Mouse (Mus musculus) kidney, postnatal 14 days (tissue): ENCODE data around the gene Cfap73.

Experiments
- DNase-seq: peaks from one replicate; pipeline ENCODE4 v3.0.0; 2022; ENCODE audit warnings: mixed read lengths

Gene Cfap73

GRCm38 (mm10) chr5:120647361-120647760, 13.3 kb upstream of the Cfap73 start:
- DNase-seq, result no peak

- peak; percentile 76 for DNase-seq
These were observed 11.8 kb upstream of the Cfap73 start for GRCm38 (mm10) chr5:120645851-120646250.

GRCm38 (mm10) chr5:120644227-120644626, 10.2 kb upstream of the Cfap73 start:
- no peak for DNase-seq

- DNase-seq, result peak; percentile 62
These were observed 9.5 kb upstream of the Cfap73 start for GRCm38 (mm10) chr5:120643365-120644085.

- DNase-seq, result no peak
These were observed 6.1 kb upstream of the Cfap73 start for GRCm38 (mm10) chr5:120640094-120640493.

DNA sequence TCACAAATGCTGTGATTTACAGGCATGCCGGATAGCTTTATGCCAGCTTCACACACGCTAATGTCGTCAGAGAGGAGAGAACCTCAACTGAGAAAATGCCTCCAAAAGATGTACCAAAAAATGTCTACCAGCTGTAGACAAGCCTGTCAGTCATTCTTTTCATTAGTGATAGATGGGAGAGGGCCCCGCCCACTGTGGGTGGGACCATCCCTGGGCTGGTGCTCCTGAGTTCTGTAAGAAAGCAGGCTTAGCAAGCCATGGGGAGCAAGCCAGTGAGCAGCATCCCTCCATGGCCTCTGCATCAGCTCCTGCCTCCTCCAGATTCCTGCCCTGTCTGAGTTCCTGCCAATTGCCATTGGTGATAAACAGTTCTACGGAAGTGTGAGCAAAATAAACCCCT, 1.6 kb upstream of the Cfap73 start:
- DNase-seq, result no peak

- DNase-seq, result no peak
These were observed 825 bp upstream of the Cfap73 start for GRCm38 (mm10) chr5:120634860-120635259.

- DNase-seq, result no peak
These were observed 2.1 kb downstream of the Cfap73 start for GRCm38 (mm10) chr5:120631892-120632291.

DNA sequence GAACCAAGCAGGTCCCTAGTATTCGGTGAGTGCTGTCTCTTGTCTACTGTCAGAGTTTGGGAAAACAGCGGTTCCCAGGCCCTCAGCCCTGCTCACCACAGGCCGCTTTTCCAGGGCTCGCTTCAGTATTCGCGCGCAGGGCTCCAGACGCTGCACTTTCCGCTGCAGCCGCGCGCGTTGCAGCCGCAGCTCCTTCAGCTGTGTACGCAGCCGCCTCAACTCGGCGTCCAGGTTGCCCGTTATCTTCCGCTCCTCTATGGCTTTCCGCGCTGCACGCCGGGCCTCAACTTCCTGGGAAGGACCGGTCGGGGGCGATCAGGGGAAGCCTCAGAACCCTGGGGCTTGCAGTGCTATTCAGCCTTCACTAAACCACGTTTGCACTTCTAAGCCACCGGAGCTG, 2.9 kb downstream of the Cfap73 start:
- DNase-seq, result no peak

GRCm38 (mm10) chr5:120628624-120629023, 5.4 kb downstream of the Cfap73 start:
- DNase-seq, result peak; percentile 44

DNA sequence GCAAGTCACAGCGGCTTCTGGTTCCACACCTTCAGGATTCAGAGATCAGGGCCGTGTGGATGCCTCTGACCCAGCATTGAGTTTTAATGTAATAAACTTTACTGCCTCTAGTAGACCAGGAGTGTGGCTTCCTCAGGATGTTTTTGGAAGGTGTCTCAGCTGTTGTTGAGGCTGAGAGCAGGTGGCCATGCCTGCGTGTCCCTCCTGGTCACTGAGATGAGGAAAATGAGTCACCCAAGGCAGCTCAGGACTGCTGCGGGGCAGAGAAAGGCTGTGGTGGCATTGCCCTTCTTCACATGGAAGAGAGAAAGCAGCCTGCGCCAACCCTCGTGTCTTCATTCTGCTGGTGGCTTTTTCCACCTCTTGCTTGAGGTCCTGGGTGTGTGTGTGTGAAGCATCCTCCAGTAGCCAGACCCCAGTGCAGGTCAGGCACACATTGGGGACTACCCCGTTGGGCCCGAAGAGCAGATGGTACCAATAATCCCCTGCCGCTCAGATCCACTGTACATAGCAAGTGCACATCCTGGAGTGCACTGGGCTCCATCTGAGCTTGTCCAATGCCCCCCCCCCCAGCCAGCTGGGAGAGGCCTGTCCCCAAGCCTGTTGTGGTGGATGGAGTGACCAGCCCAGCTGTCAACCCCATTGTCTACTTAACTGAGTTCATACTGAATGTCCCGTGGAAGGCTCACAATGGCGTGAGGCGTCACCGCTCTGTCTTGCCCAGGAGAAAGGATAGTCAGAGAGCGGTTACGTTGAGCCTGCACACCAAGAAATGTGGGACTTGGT, 6.3 kb downstream of the Cfap73 start:
- DNase-seq, result no peak

DNA sequence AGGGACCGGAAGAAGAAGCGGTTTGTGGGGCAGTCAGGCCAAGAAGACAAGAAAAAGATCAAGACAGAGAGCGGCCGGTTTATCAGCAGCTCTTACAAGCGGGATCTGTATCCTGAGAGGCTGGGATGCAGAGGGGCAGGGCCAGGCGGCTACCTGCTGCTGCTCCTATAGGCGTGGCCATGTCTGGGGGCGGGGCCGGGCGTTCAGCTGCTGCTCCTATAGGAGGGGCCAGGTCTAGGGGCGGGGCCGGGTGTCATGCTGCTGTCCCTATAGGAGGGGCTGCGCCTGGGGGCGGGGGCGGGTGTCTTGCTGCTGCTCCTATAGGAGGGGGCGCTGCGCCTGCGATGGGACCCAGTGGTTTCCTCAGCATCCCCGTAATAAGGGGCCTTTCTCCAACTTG, 7.6 kb downstream of the Cfap73 start:
- DNase-seq, result no peak

GRCm38 (mm10) chr5:120624427-120624826, 9.6 kb downstream of the Cfap73 start:
- DNase-seq, result no peak

DNA sequence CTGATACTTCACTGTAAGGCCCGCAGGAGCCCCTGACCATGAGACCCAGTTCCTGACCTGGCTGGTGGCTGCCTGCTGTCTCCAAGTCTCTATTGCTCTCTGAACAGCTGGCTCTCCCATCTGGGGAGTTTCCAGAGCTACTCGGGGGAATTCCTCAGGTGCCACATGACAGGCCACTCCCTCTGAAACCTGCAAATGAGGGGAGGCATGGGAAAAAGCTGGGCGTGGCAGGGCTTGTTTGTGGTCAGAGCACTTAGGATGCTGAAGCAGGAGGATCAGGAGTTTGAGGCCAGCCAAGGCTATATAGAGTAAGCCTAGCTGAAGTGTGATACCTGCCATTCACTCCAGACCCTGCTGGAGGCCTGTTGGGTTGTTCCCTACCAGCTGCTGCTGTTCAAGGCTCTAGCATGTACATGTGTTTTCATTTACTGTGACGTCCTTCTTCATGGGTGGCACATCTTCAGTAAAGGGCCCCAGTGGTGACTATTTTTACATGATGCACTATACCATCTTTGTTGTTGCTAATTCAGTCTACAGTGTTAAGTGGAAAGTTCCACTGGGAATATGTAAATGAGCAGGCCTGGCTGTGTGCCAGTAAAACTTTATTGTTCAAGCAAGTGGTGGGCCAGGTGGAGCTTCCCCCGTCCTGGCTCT, 11.7 kb downstream of the Cfap73 start:
- DNase-seq, result peak; percentile 61

DNA sequence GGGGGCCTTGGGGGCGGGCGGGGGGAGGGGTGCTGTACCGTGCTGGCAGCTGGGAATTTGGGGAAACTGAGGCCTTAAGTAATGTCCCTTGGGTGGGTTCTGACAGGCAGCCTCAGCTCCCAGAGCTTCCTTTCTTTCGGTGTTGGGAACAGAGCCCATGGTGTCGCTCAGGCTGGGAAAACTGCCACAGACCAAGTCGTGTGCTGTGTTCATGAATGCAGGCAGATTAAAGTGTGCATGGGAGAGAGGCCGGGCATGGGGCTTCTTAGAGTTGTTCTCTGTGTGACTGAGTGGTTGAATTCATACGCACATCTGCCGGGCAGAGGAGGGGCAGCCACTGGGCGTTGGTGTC, 12.2 kb downstream of the Cfap73 start:
- no peak for DNase-seq

DNA sequence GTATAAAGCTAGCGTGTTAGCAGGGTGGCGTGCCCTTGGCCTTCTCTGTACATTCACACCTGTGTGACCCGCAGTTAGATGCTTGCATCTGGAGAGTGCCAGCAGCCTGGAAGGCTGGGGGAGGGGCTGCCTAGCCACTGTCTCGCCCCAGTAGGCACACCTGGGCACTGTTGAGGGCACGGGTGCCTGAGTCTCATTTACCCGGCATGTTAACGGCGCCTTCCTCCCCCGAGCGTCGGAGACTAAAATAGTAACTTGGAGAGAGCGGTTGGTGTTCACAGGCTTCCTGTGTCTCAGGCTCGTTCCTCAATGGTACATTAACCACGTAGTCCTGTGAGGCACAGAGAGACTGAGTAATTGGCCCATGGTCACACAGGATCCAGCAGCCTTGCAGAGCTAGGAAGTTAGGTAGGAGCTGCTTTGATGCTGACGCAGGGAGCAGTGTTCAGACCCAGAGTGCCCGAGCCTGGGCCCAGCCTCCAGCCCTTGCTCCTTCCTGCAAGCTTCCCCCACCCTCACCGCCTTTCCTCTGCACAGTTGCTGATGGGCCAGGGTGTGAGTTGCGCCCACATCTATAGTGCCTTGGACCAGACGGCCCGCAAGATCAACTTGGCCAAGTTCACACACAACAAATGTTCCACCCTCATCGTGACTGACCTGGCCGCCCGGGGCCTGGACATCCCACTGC, 12.8 kb downstream of the Cfap73 start:
- peak; percentile 66 for DNase-seq

DNA sequence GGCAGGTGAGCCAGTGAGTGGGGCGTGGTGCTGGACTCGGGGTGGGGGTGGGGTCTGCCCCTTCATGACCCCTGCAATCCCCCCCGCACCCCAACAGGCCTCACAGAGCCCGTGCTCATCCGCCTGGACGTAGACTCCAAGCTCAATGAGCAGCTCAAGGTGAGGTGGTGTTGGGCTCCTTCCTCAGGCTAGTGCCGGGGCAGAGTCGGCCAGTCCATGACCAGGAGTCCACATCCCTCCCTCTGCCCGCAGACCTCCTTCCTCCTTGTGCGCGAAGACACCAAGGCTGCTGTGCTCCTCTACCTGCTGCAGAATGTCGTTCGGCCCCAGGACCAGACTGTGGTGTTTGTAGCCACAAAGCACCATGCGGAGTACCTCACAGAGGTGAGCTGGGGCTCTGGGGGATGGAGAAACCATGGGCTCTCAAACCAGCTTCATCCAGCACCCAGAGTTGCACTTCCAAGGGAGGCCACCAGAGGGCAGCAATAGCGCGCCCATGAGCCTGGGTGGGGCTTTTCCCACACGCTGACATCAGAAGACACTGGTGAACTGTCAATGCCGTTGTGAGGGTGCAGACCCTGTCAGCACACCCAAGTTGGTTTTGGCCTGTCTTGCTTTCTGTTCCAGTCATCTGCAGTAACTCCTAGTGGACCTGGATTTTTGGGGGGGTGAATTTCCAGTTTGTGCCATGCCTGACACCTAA, 13.5 kb downstream of the Cfap73 start:
- peak; percentile 81 for DNase-seq

GRCm38 (mm10) chr5:120619201-120619600, 14.8 kb downstream of the Cfap73 start:
- peak; percentile 50 for DNase-seq

DNA sequence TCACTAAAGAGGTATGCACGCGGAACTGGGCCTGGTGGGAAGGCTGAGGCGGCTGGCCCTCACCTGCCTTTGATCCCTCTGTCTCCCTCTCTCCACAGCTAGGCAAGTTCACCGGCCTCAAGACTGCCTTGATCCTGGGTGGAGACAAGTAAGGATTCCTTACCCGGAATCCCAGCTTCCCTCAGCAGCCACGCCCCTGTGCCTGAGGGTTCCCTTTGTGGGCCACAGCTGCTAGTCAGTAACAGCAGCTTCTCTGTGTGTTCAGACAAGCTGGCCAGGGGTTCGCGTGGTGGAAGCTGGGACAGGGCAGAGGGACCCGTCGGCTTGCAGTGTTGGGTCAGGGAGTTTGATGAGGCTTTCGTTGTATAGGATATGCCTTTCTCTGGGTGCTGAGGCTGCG, 15.3 kb downstream of the Cfap73 start:
- DNase-seq, result no peak

GRCm38 (mm10) chr5:120615903-120616302, 18.1 kb downstream of the Cfap73 start:
- no peak for DNase-seq

DNA sequence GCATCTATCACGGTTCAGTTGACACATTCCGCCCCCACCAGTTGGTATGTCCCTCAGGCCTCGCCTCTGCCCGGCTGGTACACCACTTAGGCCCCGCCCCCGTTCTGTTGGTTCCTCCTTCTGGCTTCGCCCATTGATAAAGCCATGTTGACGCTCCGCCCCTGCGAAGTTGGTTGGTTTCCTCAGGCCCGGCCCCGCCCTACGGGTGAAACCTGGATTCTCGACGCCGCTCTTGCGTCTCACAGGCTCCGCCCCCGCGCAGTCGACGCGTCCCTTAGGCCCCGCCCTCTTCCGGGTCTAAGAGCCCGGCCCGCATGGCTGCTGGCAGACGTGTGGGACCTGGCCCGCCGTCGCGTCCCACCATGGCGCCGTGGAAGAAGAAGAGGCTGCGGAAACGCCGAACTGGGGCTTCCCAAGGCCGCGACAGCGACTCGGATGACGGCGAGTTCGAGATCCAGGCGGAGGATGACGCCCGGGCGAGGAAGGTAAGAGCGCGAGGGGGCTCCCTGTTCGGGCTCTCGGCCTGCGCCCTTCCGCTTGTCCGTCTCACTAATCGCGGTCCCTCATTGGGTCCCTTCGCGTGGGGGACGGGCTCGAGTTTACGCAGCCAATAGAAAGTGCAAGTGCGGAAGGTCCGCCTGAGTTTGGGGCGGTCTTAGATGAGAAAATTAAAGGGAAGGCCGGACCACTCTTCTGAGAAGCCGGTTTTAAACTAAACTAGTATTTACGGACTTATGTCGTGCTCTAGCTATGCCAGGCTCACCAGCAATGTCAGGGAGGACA, 21.0 kb downstream of the Cfap73 start:
- DNase-seq, result peak; percentile 100

- DNase-seq, result peak; percentile 98
These were observed 21.6 kb downstream of the Cfap73 start, which contains the start of the genes Rita1 and Ddx54 for GRCm38 (mm10) chr5:120612442-120612821. TSS of gene Rita1 (minus strand) at chr5:120612589. TSS of gene Ddx54 (plus strand) at chr5:120612739.
